Mouse (Mus musculus) kidney, adult 2 months (tissue): ENCODE measurements around the gene Stard13.

Source experiments
- CTCF ChIP-seq: fragments of 200-500 bp; conservative IDR thresholded peaks from 2 replicates; pipeline ENCODE4 v1.5.1; 2011; ENCODE audit warnings: low read depth, mild to moderate bottlenecking, control low read depth, low read length, moderate library complexity, mixed read lengths; ENCODE audit not compliant: insufficient read depth, insufficient read length
- POLR2A ChIP-seq: fragments of 200-500 bp; IDR thresholded peaks from one replicate; pipeline ENCODE4 v1.6.1; 2011; ENCODE audit warnings: low read depth, low read length, control low read depth

GRCm38 (mm10) chr5:151126608-151127005 lies 107.0 kb downstream of the Stard13 start:
- TF ChIP-seq CTCF, result no peak
- no peak for TF ChIP-seq POLR2A
